Mouse (Mus musculus) ES-E14 (cell line): ENCODE data around the gene Polg2. TPM values are rescaled to one million over a fixed set of nuclear protein-coding genes. Genes with fewer than 3 reads are reported as not detected.

Source experiments
- DNase-seq: peaks from one replicate; pipeline ENCODE4 v3.0.0-alpha.2; 2013; ENCODE audit warnings: low read depth, low spot score
- H3K27ac ChIP-seq: 2 replicates; pipeline ENCODE4 v1.5.1; 2012; ENCODE audit warnings: low read depth, mild to moderate bottlenecking, low read length, moderate library complexity, mixed read lengths; ENCODE audit not compliant: poor library complexity, insufficient read depth, severe bottlenecking
- H3K36me3 ChIP-seq: 2 replicates; pipeline ENCODE4 v1.6.1; 2012; ENCODE audit warnings: mild to moderate bottlenecking, low read length, moderate library complexity, mixed read lengths; ENCODE audit not compliant: control insufficient read depth, poor library complexity, insufficient read depth, severe bottlenecking
- H3K4me1 ChIP-seq, 2 experiments: fragments of 150-350 bp in 1 of 2; sonication (generic) in 1 of 2; 2 replicates each; pipeline ENCODE4 v1.6.1; 2012; ENCODE audit warnings: low read length in 2 of 2, mild to moderate bottlenecking in 1 of 2, mixed read lengths in 1 of 2; ENCODE audit not compliant: control insufficient read depth in 2 of 2, insufficient read depth in 2 of 2, poor library complexity in 1 of 2
- H3K4me3 ChIP-seq, 2 experiments: fragments of 150-350 bp in 1 of 2; sonication (generic) in 1 of 2; 2 replicates each; pipeline ENCODE4 v1.5.1; 2012; ENCODE audit warnings: low read length in 2 of 2, low read depth in 1 of 2, mild to moderate bottlenecking in 1 of 2, mixed read lengths in 1 of 2; ENCODE audit not compliant: insufficient read depth in 1 of 2, poor library complexity in 1 of 2, severe bottlenecking in 1 of 2
- H3K9ac ChIP-seq: 2 replicates; pipeline ENCODE4 v1.6.1; 2012; ENCODE audit warnings: low read depth, mild to moderate bottlenecking, low read length, mixed read lengths; ENCODE audit not compliant: poor library complexity, insufficient read depth, severe bottlenecking
- H3K9me3 ChIP-seq: fragments of 150-350 bp; sonication (generic); 2 replicates; pipeline ENCODE4 v1.6.1; 2012; ENCODE audit warnings: low read depth, mild to moderate bottlenecking, low read length; ENCODE audit not compliant: control insufficient read depth, insufficient read depth
- CHD2 ChIP-seq: IDR thresholded peaks from 2 replicates; pipeline ENCODE4 v1.6.1; 2014; ENCODE audit warnings: mild to moderate bottlenecking, low read depth, low read length, inconsistent platforms
- HCFC1 ChIP-seq: IDR thresholded peaks from 2 replicates; pipeline ENCODE4 v1.6.1; 2012; ENCODE audit warnings: low read length, inconsistent platforms, borderline replicate concordance; ENCODE audit not compliant: insufficient read depth
- MAFK ChIP-seq: IDR thresholded peaks from 2 replicates; pipeline ENCODE4 v1.6.1; 2014; ENCODE audit warnings: mild to moderate bottlenecking, low read depth, low read length, inconsistent platforms; ENCODE audit not compliant: insufficient read depth
- ZC3H11A ChIP-seq: IDR thresholded peaks from 2 replicates; pipeline ENCODE4 v1.6.1; 2012; ENCODE audit warnings: low read depth, mild to moderate bottlenecking, inconsistent platforms, low read length, borderline replicate concordance
- ZNF384 ChIP-seq: IDR thresholded peaks from 2 replicates; pipeline ENCODE4 v1.6.1; 2012; ENCODE audit warnings: low read depth, low read length, inconsistent platforms
- in situ Hi-C, 2 experiments: fragments of 600-800 bp; cut with MboI; formaldehyde crosslinking; loops; one replicate each; pipeline ENCODE4 v1.15.1; 2025; ENCODE audit warnings: low sequenced_read_pairs in 2 of 2, inconsistent platforms in 1 of 2; ENCODE audit not compliant: unreplicated experiment in 2 of 2
- total RNA-seq: library from RNA; depleted of rRNA; stranded (reverse); fragments of 300-350 nt; gene quantifications from 2 replicates; pipeline ENCODE4 v1.2.3, GENCODE M21; 2012

Gene Polg2
- total RNA-seq, 1 experiment: 8.7 TPM

GRCm38 (mm10) chr11:106818341-106818740 is 39.0 kb upstream of the Polg2 start:
- Histone ChIP-seq H3K4me1 (no peaks in the 10 kb centered on the region), H3K27ac (no peak overlapping the region), H3K9ac (no peak overlapping the region), H3K36me3 (peaks cover 26% of the 10 kb centered on the region), H3K9me3 (no peaks in the 10 kb centered on the region), H3K4me3 (no peak overlapping the region)
- in situ Hi-C loops: no loop called here
- DNase-seq: no peak
- TF ChIP-seq ZC3H11A: no peak
- no peak for TF ChIP-seq HCFC1
- no peak for TF ChIP-seq CHD2
- no peak for TF ChIP-seq MAFK
- TF ChIP-seq ZNF384: no peak

DNA sequence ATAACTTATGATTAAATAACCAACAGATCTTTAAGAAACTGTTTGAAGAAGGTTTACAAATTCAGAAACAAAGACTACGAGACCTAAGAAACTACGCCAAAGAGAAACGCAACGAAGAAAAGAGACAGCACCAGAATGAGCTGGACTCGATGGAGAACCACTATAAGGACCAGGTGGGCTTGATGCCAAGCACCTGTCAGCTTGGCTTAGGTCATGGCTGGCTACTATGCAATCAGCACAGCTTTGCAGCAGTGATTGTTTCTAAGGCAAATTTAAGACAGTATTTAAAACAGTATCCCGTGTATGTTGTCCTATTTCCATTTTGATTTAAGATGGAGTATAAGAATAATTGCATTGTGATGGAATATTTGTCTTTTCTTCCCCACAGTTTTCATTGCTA is 38.5 kb upstream of the Polg2 start:
- no peaks in the 10 kb centered on the region for H3K4me1 ChIP-seq
- peaks cover 26% of the 10 kb centered on the region for H3K36me3 ChIP-seq
- in situ Hi-C loops: no loop called here
- DNase-seq: no peak
- no peak overlapping the region for H3K4me3 ChIP-seq
- no peak overlapping the region for H3K9ac ChIP-seq
- no peaks in the 10 kb centered on the region for H3K9me3 ChIP-seq
- TF ChIP-seq ZC3H11A (no peak), MAFK (no peak), ZNF384 (no peak), HCFC1 (no peak), CHD2 (no peak)
- no peak overlapping the region for H3K27ac ChIP-seq

DNA sequence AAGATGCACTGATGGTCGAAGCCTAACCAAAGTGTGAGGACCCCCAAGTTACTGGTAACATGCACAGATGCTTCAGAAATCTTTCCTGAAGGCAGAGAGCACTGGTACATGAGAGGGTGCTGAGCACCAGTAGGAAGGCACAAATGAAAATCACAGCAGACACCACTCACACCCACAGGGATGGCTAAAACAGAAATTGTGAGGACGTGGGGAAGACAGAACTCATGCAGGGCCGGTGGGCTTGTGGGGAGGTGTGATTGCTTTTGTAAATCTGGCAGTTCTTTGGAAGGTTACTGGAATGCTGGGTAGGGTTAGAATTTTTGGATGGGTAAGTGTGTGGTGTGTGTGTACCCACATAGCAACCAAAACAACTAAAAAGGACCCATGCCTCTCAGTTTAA is 37.8 kb upstream of the Polg2 start:
- DNase-seq: no peak
- Histone ChIP-seq H3K36me3 (peaks cover 23% of the 10 kb centered on the region), H3K4me1 (no peaks in the 10 kb centered on the region), H3K4me3 (no peak overlapping the region), H3K27ac (no peak overlapping the region), H3K9me3 (no peaks in the 10 kb centered on the region), H3K9ac (no peak overlapping the region)
- TF ChIP-seq ZNF384: no peak
- in situ Hi-C loops: no loop called here

GRCm38 (mm10) chr11:106816316-106816715 is 37.0 kb upstream of the Polg2 start:
- peaks cover 24% of the 10 kb centered on the region for H3K36me3 ChIP-seq

DNA sequence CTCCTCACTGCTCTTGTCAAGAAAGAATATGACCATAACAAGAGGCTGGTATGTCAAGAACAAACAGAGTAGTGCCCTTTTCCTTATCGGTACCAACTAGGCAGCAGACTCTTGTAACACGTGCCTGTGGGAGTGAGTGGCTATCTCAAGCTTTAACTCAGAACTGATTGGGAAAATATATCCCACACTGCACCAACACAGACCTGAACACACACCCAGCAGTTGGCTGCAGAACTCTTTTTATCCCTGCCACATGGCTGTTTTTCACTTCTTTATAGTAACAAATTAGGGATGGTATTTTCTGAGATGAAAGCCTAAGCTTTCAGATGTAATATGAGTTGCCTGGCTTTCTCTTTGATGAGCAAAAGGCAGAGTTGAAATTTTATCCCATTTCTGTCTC is 36.4 kb upstream of the Polg2 start:
- in situ Hi-C loops: no loop called here
- H3K9me3 ChIP-seq: no peaks in the 10 kb centered on the region
- no peak overlapping the region for H3K9ac ChIP-seq
- TF ChIP-seq ZNF384 (no peak), MAFK (no peak)
- DNase-seq: no peak
- no peaks in the 10 kb centered on the region for H3K4me1 ChIP-seq
- H3K36me3 ChIP-seq: peaks cover 27% of the 10 kb centered on the region
- H3K27ac ChIP-seq: no peak overlapping the region
- H3K4me3 ChIP-seq: no peak overlapping the region

More at GRCm38 (mm10) chr11:106816316-106816715, 37.0 kb upstream of the Polg2 start:
- H3K9ac ChIP-seq: no peak overlapping the region
- H3K4me3 ChIP-seq: no peak overlapping the region
- in situ Hi-C loops: no loop called here
- TF ChIP-seq MAFK (no peak), HCFC1 (no peak), CHD2 (no peak), ZNF384 (no peak), ZC3H11A (no peak)
- no peaks in the 10 kb centered on the region for H3K4me1 ChIP-seq
- H3K9me3 ChIP-seq: no peaks in the 10 kb centered on the region
- no peak overlapping the region for H3K27ac ChIP-seq
- DNase-seq: no peak
